Mouse (Mus musculus) cerebellum, adult 8-10 months (tissue): ENCODE measurements around the gene Erf.

Experiments used
- DNase-seq: peaks from one replicate; pipeline ENCODE4 v3.0.0; 2022

The Erf gene

GRCm38 (mm10) chr7:25237249-25238014, 13.1 kb downstream of the Erf start, which contains the start of gene Gsk3a:
Gene Gsk3a, minus strand, starts transcription at chr7:25237851.
- peak; percentile 98 for DNase-seq

GRCm38 (mm10) chr7:25235526-25235925, 15.0 kb downstream of the Erf start:
- DNase-seq = no peak

DNA sequence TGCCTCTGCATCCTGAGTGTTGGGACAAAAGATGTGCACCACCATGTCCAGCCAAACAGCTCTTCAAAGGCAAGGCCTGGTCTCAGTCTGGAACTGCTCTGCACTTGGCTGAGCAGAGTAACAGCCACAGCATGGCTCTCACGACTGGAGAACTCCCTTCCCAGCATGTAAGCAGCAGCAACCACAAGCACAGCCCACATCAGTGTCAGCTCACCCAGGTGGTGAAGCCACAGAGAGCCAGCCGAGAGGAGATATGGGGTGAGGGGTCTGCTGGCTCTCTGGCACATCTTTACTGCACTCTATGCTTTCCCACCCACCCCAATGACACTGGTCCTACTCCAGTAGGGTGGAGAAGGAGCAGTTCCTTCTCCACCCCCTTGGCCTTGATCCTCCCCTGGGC, 17.5 kb downstream of the Erf start:
- no peak for DNase-seq

GRCm38 (mm10) chr7:25232101-25232648, 18.4 kb downstream of the Erf start:
- DNase-seq = no peak

- no peak for DNase-seq
These were observed 19.8 kb downstream of the Erf start for GRCm38 (mm10) chr7:25230690-25231285.

GRCm38 (mm10) chr7:25227523-25228300, 22.8 kb downstream of the Erf start:
- DNase-seq = no peak

- no peak for DNase-seq
These were observed 28.1 kb downstream of the Erf start for GRCm38 (mm10) chr7:25222275-25222967.

DNA sequence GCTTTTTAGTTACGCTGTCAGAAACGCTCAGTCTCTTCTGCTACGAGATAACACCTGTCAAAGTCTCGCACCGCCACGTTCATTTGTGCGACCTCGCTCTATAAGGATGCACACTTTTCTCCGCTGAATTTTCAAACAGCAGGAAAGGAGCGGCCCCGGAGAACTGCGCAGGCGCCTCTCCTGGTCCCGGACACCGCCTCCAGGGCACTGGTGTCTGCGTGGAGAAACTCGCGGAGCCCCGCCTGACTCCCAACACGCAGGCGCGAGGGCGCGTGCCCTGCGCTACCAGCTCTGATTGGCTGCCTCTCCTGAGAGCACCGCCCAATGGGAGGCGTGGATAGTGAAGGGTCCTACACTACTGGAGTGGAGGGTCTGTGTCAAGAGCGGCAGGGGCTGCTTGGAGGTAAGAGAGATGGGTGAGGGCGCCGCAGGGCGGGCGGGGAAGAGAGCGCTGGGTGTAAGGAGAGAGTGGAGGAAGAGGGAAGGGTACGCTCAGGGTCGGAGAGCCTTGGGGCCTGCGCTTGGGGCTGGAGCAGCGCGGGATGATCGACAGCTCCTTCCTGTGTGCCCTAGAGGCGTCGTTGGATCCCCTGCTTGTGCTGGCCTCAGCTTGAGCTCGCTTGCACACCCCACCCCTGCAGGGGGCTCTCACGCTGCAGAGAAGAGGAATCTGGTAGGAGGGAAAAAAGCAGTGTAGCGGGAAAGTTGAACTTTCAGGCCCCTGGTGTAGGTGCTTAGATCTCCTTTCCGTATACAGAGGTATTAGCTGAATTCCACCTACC, 29.3 kb downstream of the Erf start, which contains the start of gene Zfp526:
Gene Zfp526 (plus strand): TSS at position 324 of the 782 bp plus-strand sequence.
- DNase-seq = peak; percentile 95

DNA sequence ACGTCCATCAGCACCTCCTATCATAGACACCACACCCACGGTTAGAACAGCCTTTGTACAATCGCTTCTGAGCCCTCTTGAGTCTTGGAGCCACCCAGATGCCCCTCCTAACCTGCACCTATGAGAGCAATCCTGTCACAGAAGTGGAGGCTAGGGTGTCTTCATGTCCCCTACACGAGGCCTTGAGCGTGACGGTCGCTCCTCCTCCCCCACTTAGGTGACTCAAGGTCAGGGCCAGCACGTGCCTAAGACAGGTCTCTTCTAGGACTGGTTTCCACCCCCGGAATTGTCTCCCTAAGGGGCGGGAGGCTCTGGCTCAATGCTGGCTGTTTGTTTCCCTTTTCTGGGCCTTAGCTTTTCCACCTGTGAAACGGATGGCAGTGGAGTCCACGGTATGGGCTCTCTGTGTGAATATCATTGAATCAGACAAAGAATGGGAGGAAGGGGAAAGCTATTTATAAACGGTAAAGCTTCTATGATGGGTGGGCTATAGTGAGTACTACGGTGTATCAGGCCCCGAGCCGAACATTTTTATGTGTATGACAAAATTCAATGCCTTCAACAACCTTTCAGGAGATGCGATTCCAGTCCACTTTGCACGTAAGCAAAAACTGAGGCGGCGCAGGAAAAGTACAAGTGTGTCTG, 30.0 kb downstream of the Erf start, which contains the start of gene Dedd2:
Gene Dedd2 (minus strand): TSS at position 159 of the 645 bp plus-strand sequence.
- no peak for DNase-seq

DNA sequence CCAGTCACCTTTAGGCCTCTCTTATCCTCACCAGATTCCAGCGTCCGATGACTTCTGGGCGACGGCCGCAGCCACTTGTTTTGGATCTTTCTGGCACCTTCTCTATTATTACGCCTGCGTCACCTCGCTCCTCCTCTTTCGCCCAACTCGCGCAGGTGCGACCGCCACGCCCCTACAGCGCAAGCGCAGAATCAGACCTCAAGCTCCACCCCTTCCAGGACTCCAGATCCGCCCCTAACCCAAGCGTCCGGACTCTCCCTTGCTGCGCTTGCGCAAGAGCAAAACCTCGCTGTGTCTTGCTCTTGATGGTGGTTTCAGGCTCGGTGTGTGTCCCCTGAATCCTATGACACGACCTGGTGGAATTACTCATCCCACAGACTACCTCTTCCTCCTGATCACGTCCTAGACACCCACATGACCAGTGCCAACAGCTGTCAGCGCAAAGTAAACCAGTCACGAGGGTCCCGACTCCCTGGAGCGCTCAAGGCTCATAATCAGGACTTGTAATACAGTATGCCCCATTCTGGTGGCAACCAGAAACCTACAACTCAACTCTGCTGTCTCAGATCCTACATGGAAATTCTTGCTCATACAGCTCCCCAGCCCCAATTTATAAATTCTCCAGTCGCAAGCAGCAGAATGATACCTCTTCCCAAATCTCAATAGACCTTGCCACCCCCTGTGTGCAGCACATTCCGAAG, 30.7 kb downstream of the Erf start:
- DNase-seq = peak; percentile 96

DNA sequence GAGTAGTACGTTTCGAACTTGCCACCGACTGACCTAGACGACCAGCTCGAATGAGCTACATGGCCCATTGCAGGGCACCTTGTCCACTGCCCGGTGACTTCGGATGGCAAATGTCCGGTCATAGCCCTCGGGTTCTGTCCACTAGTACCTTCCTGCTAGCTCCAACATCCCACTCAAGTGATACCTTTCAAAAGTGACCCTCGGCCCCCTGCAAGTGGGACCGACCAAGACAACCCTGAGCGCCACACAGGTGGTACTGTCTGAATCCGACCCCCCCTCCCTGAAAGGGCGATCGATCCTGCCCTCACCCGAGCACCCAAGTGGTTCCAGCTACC, 31.2 kb downstream of the Erf start:
- DNase-seq = no peak

- DNase-seq = peak; percentile 59
These were observed 31.7 kb downstream of the Erf start for GRCm38 (mm10) chr7:25218705-25219415.

DNA sequence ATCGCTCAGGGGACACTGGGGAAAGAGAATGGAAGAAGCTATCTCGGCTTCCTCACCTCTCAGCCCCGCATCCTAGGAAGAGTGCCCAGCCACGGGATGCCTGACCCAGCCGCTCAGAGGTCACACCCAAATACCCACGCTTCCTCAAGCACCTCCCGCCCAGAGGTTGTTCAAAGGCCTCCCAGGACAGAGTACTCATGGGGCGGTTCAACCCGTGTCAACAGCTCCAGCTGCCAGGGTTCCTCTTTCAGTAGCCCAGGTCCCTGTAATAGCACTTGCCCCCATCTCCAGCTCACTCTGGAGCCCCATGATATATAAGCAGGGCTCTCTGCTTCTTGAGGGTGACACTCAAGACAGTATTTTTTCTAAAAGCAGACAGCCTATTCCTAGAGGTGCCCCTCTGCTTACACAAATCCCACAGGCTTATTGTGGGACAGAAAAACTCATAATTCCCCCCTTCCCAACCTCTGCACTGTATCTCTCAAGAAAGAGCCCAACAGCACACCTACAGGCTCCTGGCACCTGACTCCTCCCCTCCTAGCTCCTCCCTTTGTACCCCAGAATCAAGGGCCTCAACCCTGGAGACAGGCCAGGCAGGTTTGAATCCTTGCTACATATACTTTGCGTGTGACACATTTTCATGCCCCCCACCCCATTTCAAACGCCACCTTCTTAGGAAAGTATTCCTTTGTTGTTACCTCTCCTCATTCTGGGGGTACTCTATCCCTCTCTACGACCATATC, 32.7 kb downstream of the Erf start:
- peak; percentile 35 for DNase-seq

GRCm38 (mm10) chr7:25214172-25214571, 36.4 kb downstream of the Erf start:
- no peak for DNase-seq

DNA sequence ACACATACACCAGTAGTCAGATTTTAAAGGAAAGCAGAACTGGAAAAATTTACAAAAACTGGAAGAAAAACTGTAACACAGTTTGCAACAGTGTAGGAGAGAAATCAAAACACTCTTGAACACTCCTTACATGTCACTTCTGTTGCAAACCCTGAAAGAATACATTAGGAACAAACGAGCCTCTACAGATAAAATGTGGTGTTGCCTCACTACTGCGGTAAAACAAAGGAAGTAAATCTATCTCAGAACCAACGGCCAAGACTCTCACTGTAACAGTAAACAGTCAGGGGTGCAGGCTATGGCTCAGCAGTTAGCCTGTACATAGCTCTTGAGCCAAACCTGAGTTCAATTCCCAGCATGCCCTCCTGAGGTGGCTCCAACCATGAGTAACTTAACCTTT, 37.5 kb downstream of the Erf start:
- DNase-seq = no peak

- no peak for DNase-seq
These were observed 40.1 kb downstream of the Erf start for GRCm38 (mm10) chr7:25210482-25210881.

DNA sequence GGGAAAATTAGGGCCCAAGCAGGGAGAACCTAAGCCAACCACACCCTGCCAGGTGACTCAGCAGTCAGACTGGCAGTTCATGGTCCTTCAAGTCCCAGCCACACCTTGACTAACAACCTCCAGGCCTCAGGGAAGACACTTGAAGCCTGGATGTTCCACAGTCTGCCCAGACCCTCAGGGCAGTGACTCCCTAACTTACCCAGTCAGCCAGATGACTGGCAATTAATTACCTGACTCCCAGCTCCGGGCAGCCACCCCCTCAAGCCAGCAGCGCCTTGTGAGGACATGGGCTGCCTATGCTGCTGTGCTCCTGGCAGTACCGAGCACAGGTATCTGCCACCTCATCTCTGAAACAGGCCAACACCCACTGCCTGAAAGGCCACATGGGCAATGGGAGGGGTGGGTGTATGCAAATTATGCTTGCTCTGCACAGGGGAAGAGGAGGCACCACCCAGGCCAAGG, 41.4 kb downstream of the Erf start:
- no peak for DNase-seq

- DNase-seq = peak; percentile 44
These were observed 44.3 kb downstream of the Erf start for GRCm38 (mm10) chr7:25206094-25206830.
